Mouse (Mus musculus) heart, postnatal 0 days (tissue): Measurements from ENCODE around the gene Gm3250. TPM values are rescaled to one million over a fixed set of nuclear protein-coding genes. Genes with fewer than 3 reads are reported as not detected.
"Not testable (repeated sequence)": the region's sequence is repeated elsewhere in the genome, so short reads cannot be mapped to it uniquely, and the experiment has no call there.

ENCODE experiments used
- ATAC-seq: fragments of 200-750 bp; cut with Nextera tagmentation; 2 replicates; pipeline ENCODE4 v1.8.0; 2017; ENCODE audit warnings: low read depth, moderate number of reproducible peaks, moderate library complexity; ENCODE audit not compliant: insufficient read depth
- DNase-seq: peaks from one replicate; pipeline ENCODE4 v3.0.0-alpha.2; 2016; ENCODE audit warnings: low spot score
- H3K27ac ChIP-seq: fragments of 300-500 bp; sonication (generic); 2 replicates; pipeline ENCODE4 v1.5.1; 2014; ENCODE audit warnings: low read depth, mild to moderate bottlenecking
- H3K27me3 ChIP-seq: fragments of 300-500 bp; sonication (generic); 2 replicates; pipeline ENCODE4 v1.6.1; 2014; ENCODE audit warnings: low read length, mixed read lengths; ENCODE audit not compliant: control insufficient read depth, insufficient read depth
- H3K36me3 ChIP-seq: fragments of 300-500 bp; sonication (generic); replicated peaks from 2 replicates; pipeline ENCODE4 v1.6.1; 2014; ENCODE audit warnings: low read length, mixed read lengths; ENCODE audit not compliant: control insufficient read depth, insufficient read depth
- H3K4me1 ChIP-seq: fragments of 300-500 bp; sonication (generic); 2 replicates; pipeline ENCODE4 v1.6.1; 2014; ENCODE audit warnings: antibody characterized with exemption; ENCODE audit not compliant: control insufficient read depth, insufficient read depth
- H3K4me2 ChIP-seq: fragments of 300-500 bp; sonication (generic); 2 replicates; pipeline ENCODE4 v1.6.1; 2014; ENCODE audit warnings: low read depth, mild to moderate bottlenecking, low read length, moderate library complexity
- H3K4me3 ChIP-seq: fragments of 300-500 bp; sonication (generic); 2 replicates; pipeline ENCODE4 v1.5.1; 2014; ENCODE audit warnings: low read depth, low read length
- H3K9ac ChIP-seq: fragments of 300-500 bp; sonication (generic); replicated peaks from 2 replicates; pipeline ENCODE4 v1.6.1; 2014; ENCODE audit warnings: low read depth, low read length, mixed read lengths
- H3K9me3 ChIP-seq: fragments of 300-500 bp; sonication (generic); replicated peaks from 2 replicates; pipeline ENCODE4 v1.6.1; 2016; ENCODE audit warnings: low read length; ENCODE audit not compliant: control insufficient read depth
- CTCF ChIP-seq: IDR thresholded peaks from 2 replicates; pipeline ENCODE4 v1.5.1; 2016; ENCODE audit warnings: antibody characterized with exemption, control low read depth, low read depth
- EP300 ChIP-seq: IDR thresholded peaks from 2 replicates; pipeline ENCODE4 v1.6.1; 2016; ENCODE audit warnings: antibody characterized with exemption, low read depth
- WGBS: fragments of 180-500 bp; shearing (Covaris S2); extraction: QIAGEN DNeasy Blood & Tissue Kit; methylation state at CpG from one replicate; pipeline ENCODE4 v1.1.7; 2014; 5-methylcytosine and 5-hydroxymethylcytosine counted together
- polyA plus RNA-seq: library from polyadenylated mRNA; unstranded; fragments of >200 nt; fragmentation: Nextera tagmentation; extraction: Ambion mirVana; gene quantifications from 2 replicates; pipeline ENCODE4 v1.2.1, GENCODE M21; 2015
- total RNA-seq: library from RNA; depleted of rRNA; stranded (reverse); fragments of >200 nt; gene quantifications from 2 replicates; pipeline ENCODE4 v1.2.3, GENCODE M21; 2014; ENCODE audit warnings: low replicate concordance

The Gm3250 gene
- total and polyA plus RNA-seq, 2 experiments from 2014 or later: not detected

GRCm38 (mm10) chr10:77811743-77812142, 29.4 kb upstream of the Gm3250 start, which contains the start of gene Gm9507:
TSS of gene Gm9507 (minus strand) at chr10:77811843.
- no peaks in the 10 kb centered on the region for H3K4me1 ChIP-seq

GRCm38 (mm10) chr10:77804095-77804494, 21.8 kb upstream of the Gm3250 start:
- ATAC-seq (no peak), DNase-seq (no peak)
- Histone ChIP-seq H3K27ac (no peak overlapping the region), H3K9ac (no peak overlapping the region), H3K27me3 (no peaks in the 10 kb centered on the region), H3K9me3 (no peaks in the 10 kb centered on the region), H3K4me2 (no peak overlapping the region), H3K36me3 (no peaks in the 10 kb centered on the region), H3K4me1 (no peaks in the 10 kb centered on the region), H3K4me3 (no peak overlapping the region)
- 57% methylated on average over 3 of the region's 3 CpGs for WGBS
- TF ChIP-seq EP300 (no peak), CTCF (no peak)

More at GRCm38 (mm10) chr10:77811743-77812142, 29.4 kb upstream of the Gm3250 start, which contains the start of gene Gm9507:
- no peak within 1 kb of the TSS for H3K9ac ChIP-seq
- TF ChIP-seq EP300 (no peak), CTCF (no peak)
- ATAC-seq: no peak
- no peak for DNase-seq
- no peaks in the 10 kb centered on the region for H3K9me3 ChIP-seq
- WGBS: 64% methylated on average over 5 of the region's 5 CpGs
- H3K27ac ChIP-seq: no peak within 1 kb of the TSS
- no peak within 1 kb of the TSS for H3K4me3 ChIP-seq
- H3K36me3 ChIP-seq: no peaks in the 10 kb centered on the region
- no peaks in the 10 kb centered on the region for H3K27me3 ChIP-seq
- H3K4me2 ChIP-seq: no peak within 1 kb of the TSS

DNA sequence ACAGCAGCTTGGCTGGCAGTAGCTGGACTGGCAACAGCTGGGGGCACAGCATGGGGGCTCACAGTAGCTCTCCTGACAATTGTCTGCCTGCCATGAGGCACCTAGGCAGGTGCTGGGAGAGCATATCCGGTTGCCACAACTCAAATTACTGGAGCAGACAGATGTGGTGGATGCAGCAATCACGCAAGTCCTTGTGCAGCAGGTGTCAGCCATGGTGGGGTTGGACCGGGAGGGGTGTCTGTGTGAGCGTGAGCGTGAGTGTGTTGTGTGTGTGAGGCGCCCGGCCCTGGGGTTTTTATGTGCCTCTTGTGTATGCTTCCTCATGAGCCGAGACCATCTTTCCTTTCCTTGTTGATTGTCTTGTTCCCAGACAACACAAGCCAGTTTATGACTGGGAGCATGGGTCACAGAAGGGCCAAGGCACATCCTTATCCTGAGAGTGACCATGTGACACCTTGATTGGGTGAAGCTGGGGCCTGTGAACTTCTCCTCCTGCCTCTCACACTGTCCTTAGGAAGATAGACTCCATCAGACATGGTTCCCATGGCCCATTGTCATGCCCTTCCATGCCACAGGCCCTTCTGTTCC, 16.7 kb upstream of the Gm3250 start, which contains the start of gene Gm19668:
Gene Gm19668, minus strand, starts transcription at position 213 of the 588 bp plus-strand sequence.
- Histone ChIP-seq H3K9me3 (no peaks in the 10 kb centered on the region), H3K9ac (no peak within 1 kb of the TSS), H3K4me3 (no peak within 1 kb of the TSS), H3K36me3 (no peaks in the 10 kb centered on the region), H3K27me3 (no peaks in the 10 kb centered on the region), H3K4me1 (no peaks in the 10 kb centered on the region), H3K27ac (no peak within 1 kb of the TSS), H3K4me2 (no peak within 1 kb of the TSS)
- WGBS: 69% methylated on average over 8 of the region's 8 CpGs
- TF ChIP-seq EP300 (no peak), CTCF (no peak)
- ATAC-seq (no peak), DNase-seq (no peak)

GRCm38 (mm10) chr10:77798164-77798920, 16.0 kb upstream of the Gm3250 start:
- H3K27me3 ChIP-seq, H3K4me1 ChIP-seq, H3K9ac ChIP-seq, DNase-seq, H3K9me3 ChIP-seq, H3K4me2 ChIP-seq, H3K36me3 ChIP-seq, H3K4me3 ChIP-seq, H3K27ac ChIP-seq: not testable (repeated sequence)
- peak; percentile 17; the same call in 1 of the 2 replicates for ATAC-seq
- WGBS: 30% methylated on average over 3 of the region's 3 CpGs

DNA sequence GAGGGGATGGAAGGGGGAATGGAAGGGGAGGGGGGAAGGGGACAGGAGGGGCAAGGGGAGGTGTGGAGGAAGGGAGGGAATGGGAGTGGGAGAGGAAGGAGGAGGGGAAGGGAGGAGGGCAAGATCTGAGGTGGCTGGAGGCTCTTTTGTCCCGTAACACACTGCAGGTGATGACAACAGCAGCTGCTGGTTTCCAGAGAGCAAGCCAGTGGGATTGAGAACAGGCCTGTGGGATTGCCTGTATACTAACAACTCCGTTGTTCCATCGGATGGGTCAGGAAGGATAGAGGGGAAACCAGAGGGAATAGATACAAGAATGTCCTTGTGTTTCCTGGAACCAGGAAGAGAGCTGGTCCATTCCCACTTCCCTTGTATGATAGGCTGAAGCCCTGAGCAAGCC, 15.3 kb upstream of the Gm3250 start:
- H3K9ac ChIP-seq: no peak overlapping the region
- no peaks in the 10 kb centered on the region for H3K4me1 ChIP-seq
- no peak for TF ChIP-seq CTCF
- TF ChIP-seq EP300: no peak
- WGBS: 14% methylated on average over 3 of the region's 3 CpGs
- no peaks in the 10 kb centered on the region for H3K36me3 ChIP-seq
- no peak overlapping the region for H3K27ac ChIP-seq
- ATAC-seq: peak; percentile 39
- DNase-seq: peak; percentile 47
- H3K9me3 ChIP-seq: no peaks in the 10 kb centered on the region
- no peak overlapping the region for H3K4me2 ChIP-seq
- H3K27me3 ChIP-seq: no peaks in the 10 kb centered on the region
- H3K4me3 ChIP-seq: no peak overlapping the region
